Mouse (Mus musculus) heart, adult 11 months (tissue): ENCODE data around the gene Bola2.

ENCODE experiments used
- DNase-seq: peaks from one replicate; pipeline ENCODE4 v3.0.0; 2022

The Bola2 gene

DNA sequence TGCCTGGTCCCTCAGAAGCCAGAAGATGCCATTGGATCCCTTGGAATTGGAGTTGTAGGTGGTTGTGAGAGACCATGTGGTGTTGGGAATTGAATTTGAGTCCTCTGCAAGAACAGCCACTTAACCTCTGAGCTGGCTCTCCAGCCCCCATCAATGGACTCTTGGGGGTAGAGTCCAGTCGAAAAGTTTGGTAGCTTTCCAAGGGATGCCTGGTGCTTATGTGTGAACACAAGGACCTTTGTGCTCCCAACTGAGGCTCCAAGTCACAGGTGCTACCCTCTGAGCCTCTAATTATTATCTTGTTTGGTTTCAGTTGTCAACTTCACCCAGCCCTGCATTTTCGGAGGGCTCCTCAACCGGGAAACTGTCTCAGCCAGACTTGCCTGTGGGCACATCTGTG is 4.5 kb upstream of the Bola2 start:
- peak; percentile 88 for DNase-seq

DNA sequence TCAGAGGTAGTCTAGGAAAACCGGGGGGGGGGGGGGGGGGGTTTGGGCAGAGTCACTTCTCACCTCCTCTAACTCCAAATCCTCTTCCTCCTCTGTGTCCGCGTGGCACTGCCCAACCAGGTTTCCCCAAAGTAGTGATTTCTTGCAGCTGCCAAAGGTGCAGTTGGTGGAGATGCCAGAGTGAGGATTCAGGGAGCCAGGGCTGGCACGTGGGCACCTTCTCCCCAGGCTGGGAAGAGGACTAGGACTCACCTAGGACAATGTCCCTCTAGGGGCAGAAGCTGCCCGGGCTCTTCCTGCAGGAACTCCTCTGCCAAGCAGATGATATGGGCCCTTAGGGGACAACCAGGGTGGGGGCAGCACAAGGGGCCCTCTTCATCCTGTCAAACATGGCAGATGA is 3.5 kb upstream of the Bola2 start:
- DNase-seq, result peak; percentile 92

GRCm38 (mm10) chr7:126692426-126692825 is 2.8 kb upstream of the Bola2 start:
- peak; percentile 92 for DNase-seq

- peak; percentile 94 for DNase-seq
These were observed 1.9 kb upstream of the Bola2 start for GRCm38 (mm10) chr7:126693256-126693655.

GRCm38 (mm10) chr7:126693781-126694180 is 1.4 kb upstream of the Bola2 start:
- peak; percentile 90 for DNase-seq

GRCm38 (mm10) chr7:126694441-126695051 is 655 bp upstream of the Bola2 start:
- DNase-seq, result peak; percentile 92

- DNase-seq, result peak; percentile 99
These were observed 518 bp downstream of the Bola2 start, which contains the start of gene Slx1b for GRCm38 (mm10) chr7:126695631-126696207. Gene Slx1b, minus strand, starts transcription at chr7:126695784.

- peak; percentile 91 for DNase-seq
These were observed 1.1 kb downstream of the Bola2 start for GRCm38 (mm10) chr7:126696303-126696702.

DNA sequence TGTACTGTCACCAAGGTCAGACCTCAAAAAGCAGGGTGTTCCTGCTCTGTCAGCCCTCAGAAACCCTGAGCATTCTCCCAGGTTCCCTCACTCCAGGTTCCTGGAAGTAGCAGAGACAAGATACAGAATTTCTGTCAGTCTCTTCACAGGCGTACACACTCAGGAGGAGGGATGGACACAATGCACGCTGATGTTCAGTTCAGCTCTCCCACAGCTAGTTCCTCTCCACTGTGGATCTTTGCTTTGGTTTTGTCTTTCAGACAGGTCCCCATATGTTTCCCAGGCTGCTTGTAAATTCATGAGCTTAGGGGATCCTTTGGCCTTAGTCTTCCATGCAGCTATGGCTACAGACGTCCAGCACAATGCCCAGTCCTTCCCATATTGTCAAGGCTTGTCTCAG is 1.7 kb downstream of the Bola2 start:
- peak; percentile 83 for DNase-seq

DNA sequence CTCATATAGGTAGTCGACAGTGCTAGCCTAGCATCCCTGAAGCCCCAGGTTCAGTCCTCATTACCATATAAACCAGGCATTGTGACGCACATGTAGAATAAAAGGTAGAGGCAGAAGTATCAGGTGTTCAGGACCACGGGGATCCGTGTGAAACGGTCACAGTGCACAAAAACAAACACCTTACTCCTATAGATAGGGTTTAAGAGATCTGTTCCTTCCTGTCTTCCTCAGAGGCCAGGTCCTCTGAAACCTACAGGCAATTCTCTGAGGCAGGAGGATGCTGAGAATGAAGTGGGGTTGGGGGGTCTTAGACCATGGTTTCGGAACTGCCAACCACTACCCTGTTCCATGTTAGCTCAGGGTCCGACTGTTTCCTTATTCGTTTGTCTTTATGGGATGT is 2.6 kb downstream of the Bola2 start:
- DNase-seq, result no peak

GRCm38 (mm10) chr7:126700063-126701015 is 5.1 kb downstream of the Bola2 start:
- DNase-seq, result peak; percentile 92

DNA sequence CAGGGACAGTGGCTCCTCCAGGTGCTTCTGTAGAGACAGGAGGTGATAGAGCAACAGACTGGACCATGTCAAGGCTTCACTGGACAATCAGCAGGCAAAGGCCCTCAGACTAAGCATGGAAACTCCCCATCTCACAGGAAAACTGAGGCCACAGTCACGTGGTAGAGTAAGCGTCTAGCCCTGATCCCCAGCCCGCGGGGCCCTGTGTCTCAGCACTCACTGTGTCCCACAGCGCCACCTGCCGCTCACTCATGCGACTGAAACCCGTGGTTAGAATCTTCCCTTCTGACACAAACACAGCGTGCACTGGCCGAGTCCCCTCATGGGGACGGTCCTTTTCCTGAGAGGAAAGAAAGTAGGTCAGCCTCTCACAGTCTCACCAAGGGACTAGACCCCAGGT is 5.9 kb downstream of the Bola2 start:
- DNase-seq, result peak; percentile 98

DNA sequence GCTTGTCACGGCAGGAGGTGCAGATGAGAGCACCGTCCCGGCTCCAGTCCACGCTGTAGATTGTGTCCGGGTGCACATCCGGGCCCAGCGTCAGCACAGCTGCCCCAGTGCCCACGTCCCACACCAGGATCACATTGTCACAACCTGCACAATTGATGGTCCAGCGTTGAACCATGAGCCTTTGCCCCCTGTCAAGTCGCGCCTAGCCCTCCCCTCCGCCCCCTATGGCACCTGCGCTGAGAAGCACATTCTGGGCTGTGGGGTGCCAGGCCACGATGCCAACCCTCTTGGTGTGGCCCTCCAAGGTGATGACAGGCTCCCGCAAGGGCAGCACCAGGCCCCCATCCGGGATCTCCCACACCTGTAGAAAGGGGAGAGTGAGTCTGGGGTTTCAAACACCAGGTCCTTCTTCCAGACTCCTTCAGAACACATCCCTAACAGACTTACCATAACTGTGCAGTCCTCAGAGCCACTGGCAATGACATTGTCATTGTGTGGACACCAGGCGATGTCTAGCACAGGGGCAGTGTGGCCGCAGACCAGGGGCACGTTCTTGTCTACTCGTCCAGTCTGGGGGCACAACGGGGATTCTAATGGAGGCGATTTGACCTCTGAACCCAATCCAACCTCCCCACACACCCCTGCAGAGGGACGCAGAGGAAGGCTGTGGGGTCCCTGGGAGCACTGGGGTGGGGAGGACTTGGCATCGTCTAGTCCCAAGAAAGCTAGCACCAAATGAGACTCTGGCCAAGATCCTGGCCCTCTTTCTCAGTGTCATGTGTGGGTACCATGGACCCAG is 6.6 kb downstream of the Bola2 start:
- peak; percentile 92 for DNase-seq

GRCm38 (mm10) chr7:126702358-126702757 is 7.2 kb downstream of the Bola2 start:
- DNase-seq, result peak; percentile 95

- DNase-seq, result peak; percentile 93
These were observed 7.9 kb downstream of the Bola2 start for GRCm38 (mm10) chr7:126702861-126703756.

DNA sequence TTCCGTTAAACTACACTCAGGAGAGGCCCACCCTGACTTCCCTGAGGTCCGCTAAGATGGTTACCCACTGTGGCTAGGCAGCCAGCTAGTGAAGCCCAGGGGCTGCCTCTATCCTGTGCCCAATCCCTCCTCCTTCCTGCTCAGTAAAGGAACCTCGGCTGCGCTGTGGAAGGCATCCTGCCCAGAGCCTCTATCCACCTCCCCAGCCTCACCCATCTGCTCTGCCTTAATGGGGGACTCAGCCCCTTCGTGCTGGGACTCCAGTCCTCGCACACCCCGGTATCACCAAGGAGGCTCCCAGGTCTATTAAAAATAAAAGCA is 8.5 kb downstream of the Bola2 start:
- DNase-seq, result peak; percentile 92

DNA sequence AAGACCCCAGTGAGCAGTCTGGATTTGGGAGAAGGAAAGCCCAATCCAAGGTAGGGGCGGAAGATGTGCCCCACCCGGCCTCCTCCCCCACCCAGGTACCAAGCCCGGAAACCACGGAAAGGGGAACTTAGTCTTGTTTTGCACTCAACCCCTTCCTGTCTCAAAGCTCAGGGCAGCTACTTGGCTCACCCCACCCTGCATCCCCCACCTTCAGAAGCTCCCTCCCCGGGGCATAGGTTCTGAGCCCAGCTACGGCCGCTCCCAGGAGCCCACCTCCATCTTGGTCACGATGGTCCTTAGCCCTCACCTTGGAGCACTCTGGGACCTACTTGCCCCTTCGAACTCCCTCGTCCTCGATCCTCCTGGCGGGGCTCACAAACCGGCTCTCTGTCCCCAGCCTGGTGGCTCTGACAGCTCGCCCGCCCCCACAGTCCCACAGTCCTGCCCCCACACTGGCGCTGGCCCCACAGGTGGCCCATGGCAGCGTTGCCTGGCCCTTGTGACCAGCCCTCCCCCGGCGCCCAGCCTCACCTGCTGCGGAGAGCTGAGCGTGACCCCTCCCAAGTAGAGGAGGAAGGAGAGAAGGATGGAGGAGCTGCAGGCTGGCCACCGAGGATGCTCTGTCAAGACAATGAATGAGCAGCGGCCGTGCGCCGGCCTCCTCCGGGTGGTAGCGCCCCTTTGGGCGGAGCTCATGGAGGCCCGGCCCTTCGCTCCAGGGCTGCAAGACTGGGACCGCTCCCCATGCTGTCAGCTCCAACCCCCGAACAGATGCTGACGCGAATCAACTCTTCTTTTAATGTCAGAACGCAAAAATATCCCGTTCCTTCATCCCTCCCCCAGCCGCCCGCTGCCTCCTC is 9.2 kb downstream of the Bola2 start:
- peak; percentile 98 for DNase-seq

- DNase-seq, result peak; percentile 87
These were observed 12.4 kb downstream of the Bola2 start, which contains the start of gene Coro1a for GRCm38 (mm10) chr7:126707442-126708174. Gene Coro1a, minus strand, starts transcription at chr7:126707787.

GRCm38 (mm10) chr7:126708175-126708952 is 13.2 kb downstream of the Bola2 start:
- DNase-seq, result peak; percentile 1
